Mouse (Mus musculus): Measurements from ENCODE around the gene Fam72a. TPM values are rescaled to one million over a fixed set of nuclear protein-coding genes. Genes with fewer than 3 reads are reported as not detected.
"Not testable (repeated sequence)": the region's sequence is repeated elsewhere in the genome, so short reads cannot be mapped to it uniquely, and the experiment has no call there.

Fam72a gene
- polyA plus RNA-seq, 1 experiment from 2014 or later: 1.7 TPM

DNA sequence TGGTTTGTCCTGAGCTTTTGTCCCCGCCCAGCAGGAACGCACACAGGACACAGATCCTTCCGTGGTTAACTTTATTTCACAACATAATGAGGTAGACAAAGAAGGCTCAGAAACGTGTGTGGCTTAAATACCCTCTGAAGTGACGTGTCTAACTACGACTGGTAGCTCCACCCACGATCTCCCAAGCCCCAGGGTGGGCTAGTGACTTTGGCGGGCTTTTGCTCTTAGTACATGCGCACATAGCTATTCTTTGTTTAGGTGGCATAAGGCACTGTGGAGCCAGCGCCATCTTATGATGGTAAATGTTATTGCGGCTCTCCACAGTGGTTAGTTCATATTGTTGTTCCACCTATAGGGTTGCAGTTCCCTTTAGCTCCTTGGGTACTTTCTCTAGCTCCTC is 38.4 kb downstream of the Fam72a start:
- ATAC-seq; H3K4me2 ChIP-seq (ENCODE audit: low read length): not testable (repeated sequence)
- 29% methylated on average over 11 of the region's 11 CpGs for WGBS

DNA sequence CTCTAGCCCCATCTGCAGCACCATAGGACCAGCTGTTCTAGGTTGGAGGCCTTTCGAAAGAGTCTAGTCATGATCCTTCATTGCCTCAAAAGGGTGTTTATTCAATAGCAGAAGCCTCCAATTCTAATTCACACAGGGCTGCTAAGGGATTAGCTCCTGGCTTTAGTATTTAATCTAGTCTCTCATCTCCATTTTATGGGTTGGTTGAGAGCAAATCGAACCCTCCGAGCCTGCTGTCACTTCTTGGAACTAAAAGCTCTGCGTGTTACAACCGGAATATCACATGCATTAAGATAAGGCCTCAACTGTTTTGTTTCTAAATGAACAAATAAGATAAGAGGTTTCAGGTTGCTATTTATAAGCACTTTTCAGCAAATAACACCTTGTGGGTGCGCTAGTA is 42.0 kb downstream of the Fam72a start:
- Histone ChIP-seq H3K9me3 (ENCODE audit: control insufficient read depth, low read length) (no peaks in the 10 kb centered on the region), H3K4me2 (ENCODE audit: low read length) (no peak overlapping the region), H3K36me3 (ENCODE audit: control insufficient read depth, insufficient read depth) (no peaks in the 10 kb centered on the region), H3K27me3 (replicated peaks; ENCODE audit: control insufficient read depth, insufficient read depth, low read length) (no peaks in the 10 kb centered on the region), H3K4me1 (replicated peaks; ENCODE audit: control insufficient read depth, insufficient read depth, low read length) (no peaks in the 10 kb centered on the region), H3K4me3 (replicated peaks; ENCODE audit: low read length) (no peak overlapping the region), H3K9ac (replicated peaks; ENCODE audit: low read depth, low read length) (no peak overlapping the region), H3K27ac (ENCODE audit: low read length) (no peak overlapping the region)
- 92% methylated on average over 6 of the region's 6 CpGs for WGBS
- ATAC-seq: no peak

More for the DNA sequence above, 38.4 kb downstream of the Fam72a start:
- H3K27ac ChIP-seq (ENCODE audit: low read length); H3K9ac ChIP-seq (replicated peaks; ENCODE audit: low read depth, low read length); H3K9me3 ChIP-seq (ENCODE audit: control insufficient read depth, low read length); H3K36me3 ChIP-seq (ENCODE audit: control insufficient read depth, insufficient read depth); H3K27me3 ChIP-seq (replicated peaks; ENCODE audit: control insufficient read depth, insufficient read depth, low read length); H3K4me3 ChIP-seq (replicated peaks; ENCODE audit: low read length); H3K4me1 ChIP-seq (replicated peaks; ENCODE audit: control insufficient read depth, insufficient read depth, low read length): not testable (repeated sequence)

DNA sequence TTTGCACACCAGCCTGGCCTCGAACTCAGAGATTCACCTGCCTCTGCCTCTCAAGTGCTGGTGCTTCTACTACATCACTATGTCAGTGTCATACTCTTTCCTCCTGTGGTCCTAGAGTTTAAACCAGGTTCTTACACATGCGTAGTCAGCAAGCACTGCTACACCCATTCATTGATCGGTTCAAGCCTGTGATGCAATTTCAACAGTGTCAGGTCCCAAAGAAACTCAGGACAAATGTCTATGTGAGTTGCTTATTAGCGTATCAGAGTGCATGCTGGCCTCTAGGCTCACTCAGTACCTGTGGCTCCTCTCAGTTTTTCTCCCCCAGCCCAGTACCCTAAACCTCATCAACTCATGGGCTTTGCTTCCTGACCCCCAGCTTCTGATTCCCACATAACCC is 42.7 kb downstream of the Fam72a start:
- H3K36me3 ChIP-seq (ENCODE audit: control insufficient read depth, insufficient read depth): no peaks in the 10 kb centered on the region
- H3K4me2 ChIP-seq (ENCODE audit: low read length): no peak overlapping the region
- H3K9ac ChIP-seq (replicated peaks; ENCODE audit: low read depth, low read length): no peak overlapping the region
- H3K27me3 ChIP-seq (replicated peaks; ENCODE audit: control insufficient read depth, insufficient read depth, low read length): no peaks in the 10 kb centered on the region
- no peak overlapping the region for H3K27ac ChIP-seq (ENCODE audit: low read length)
- no peak for ATAC-seq
- H3K9me3 ChIP-seq (ENCODE audit: control insufficient read depth, low read length): no peaks in the 10 kb centered on the region
- H3K4me1 ChIP-seq (replicated peaks; ENCODE audit: control insufficient read depth, insufficient read depth, low read length): no peaks in the 10 kb centered on the region
- 96% methylated on average over 4 of the region's 4 CpGs for WGBS
- no peak overlapping the region for H3K4me3 ChIP-seq (replicated peaks; ENCODE audit: low read length)

DNA sequence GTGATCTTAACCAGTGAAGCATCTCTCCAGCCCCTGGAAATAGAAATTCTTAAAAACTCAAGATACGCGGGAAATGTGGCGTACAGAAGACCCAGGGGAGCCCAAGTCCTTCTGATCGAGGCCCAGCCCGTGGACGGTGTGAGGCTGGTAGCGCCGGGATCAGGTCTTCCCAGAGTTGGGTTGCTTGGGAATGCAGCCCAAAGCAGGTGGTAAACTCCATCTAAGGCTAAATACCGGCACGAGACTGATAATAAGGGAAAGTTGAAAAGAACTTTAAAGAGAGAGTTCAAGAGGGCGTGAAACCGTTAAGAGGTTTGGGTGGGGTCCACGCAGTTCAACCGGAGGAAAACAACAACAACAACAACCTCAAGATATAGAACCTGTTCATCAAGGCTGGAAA is 46.0 kb downstream of the Fam72a start:
- H3K9me3 ChIP-seq (ENCODE audit: control insufficient read depth, low read length): no peaks in the 10 kb centered on the region
- 93% methylated on average over 14 of the region's 14 CpGs for WGBS

DNA sequence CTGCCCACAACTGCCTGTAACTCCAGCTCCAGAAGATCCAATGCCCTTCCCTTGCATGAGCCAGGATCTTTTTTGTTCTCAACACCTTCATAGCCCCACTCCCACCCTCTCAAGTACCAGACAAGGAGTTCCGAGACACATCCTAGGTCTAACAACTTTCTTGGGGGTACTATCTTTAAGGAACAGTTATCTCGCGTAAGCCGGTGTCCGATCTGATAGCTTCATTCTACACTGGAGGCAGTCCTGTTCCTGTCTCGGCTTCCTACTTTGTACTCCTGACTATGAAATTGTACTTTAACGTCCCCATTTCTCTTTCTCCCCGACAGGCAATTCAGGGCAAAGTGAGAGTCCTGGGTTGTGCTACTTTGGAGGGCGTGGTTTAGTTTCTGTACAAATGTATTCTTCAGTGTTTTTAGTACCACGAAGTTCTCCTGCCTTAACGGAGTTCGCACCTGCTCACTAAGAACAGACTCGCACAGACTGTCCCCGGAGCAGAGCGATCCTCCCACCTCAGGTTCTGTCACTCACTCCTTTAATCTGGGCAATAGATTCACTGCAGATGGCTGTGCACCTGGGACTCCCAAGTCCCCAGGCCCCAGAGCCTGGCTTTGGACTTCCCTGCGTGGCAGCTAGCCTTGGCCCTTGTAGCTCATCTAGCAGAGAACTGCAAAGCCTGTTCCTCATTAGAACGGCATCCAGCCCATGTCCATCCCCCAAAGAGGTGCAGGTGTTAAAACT is 51.4 kb downstream of the Fam72a start:
- Histone ChIP-seq H3K9me3 (ENCODE audit: control insufficient read depth, low read length) (no peaks in the 10 kb centered on the region), H3K4me2 (ENCODE audit: low read length) (no peak overlapping the region), H3K4me1 (replicated peaks; ENCODE audit: control insufficient read depth, insufficient read depth, low read length) (no peaks in the 10 kb centered on the region; the same call in 1 of the 2 replicates), H3K27ac (ENCODE audit: low read length) (no peak overlapping the region), H3K27me3 (replicated peaks; ENCODE audit: control insufficient read depth, insufficient read depth, low read length) (no peaks in the 10 kb centered on the region), H3K36me3 (ENCODE audit: control insufficient read depth, insufficient read depth) (no peaks in the 10 kb centered on the region), H3K4me3 (replicated peaks; ENCODE audit: low read length) (no peak overlapping the region), H3K9ac (replicated peaks; ENCODE audit: low read depth, low read length) (no peak overlapping the region)
- 78% methylated on average over 17 of the region's 17 CpGs for WGBS
- ATAC-seq: no peak

More for the DNA sequence above, 46.0 kb downstream of the Fam72a start:
- no peaks in the 10 kb centered on the region for H3K4me1 ChIP-seq (replicated peaks; ENCODE audit: control insufficient read depth, insufficient read depth, low read length)
- no peaks in the 10 kb centered on the region for H3K36me3 ChIP-seq (ENCODE audit: control insufficient read depth, insufficient read depth)
- ATAC-seq: no peak
- no peak overlapping the region for H3K4me2 ChIP-seq (ENCODE audit: low read length)
- H3K9ac ChIP-seq (replicated peaks; ENCODE audit: low read depth, low read length): no peak overlapping the region
- H3K27ac ChIP-seq (ENCODE audit: low read length): no peak overlapping the region
- no peaks in the 10 kb centered on the region for H3K27me3 ChIP-seq (replicated peaks; ENCODE audit: control insufficient read depth, insufficient read depth, low read length)
- H3K4me3 ChIP-seq (replicated peaks; ENCODE audit: low read length): no peak overlapping the region

DNA sequence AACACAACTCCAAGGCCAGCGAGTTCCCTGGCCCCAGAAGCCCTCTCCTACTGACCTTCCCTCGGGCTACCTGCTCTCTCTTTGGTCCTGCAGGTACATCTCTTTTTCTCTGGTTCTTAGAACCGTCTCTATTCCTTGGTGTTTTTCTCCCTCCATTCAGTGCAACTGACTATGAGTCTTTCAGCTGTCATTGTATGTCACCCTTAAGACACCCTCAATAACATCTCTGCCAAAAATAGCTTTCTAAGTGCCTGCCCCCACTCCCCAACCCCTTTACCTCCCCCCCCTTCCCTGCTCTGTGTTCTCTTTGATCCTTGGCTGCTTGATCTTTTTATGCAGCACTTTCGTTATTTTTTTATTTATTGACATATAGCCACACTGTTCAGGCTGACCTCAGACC is 52.7 kb downstream of the Fam72a start:
- no peak overlapping the region for H3K9ac ChIP-seq (replicated peaks; ENCODE audit: low read depth, low read length)

DNA sequence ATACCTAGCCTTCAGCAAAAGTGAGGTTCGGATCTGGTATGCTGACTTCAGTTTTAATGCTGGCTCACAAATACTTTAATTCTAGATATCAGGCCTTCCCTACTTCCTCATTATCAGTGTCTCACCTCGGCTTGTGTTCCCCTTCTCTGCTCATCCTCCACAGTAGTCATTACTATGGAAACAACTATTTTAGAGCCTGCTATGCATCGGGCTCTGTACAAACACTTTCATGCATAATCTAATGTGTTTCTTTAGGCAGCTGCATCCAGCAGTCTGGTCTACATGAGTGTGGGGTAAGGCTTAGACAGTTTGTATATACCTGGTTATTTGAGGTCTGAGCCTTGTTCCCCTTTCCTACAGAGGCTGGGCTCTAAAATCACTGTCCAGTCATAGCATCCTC is 55.9 kb downstream of the Fam72a start:
- Histone ChIP-seq H3K36me3 (ENCODE audit: control insufficient read depth, insufficient read depth) (no peaks in the 10 kb centered on the region), H3K4me2 (ENCODE audit: low read length) (no peak overlapping the region), H3K9me3 (ENCODE audit: control insufficient read depth, low read length) (no peaks in the 10 kb centered on the region), H3K9ac (replicated peaks; ENCODE audit: low read depth, low read length) (no peak overlapping the region), H3K4me1 (replicated peaks; ENCODE audit: control insufficient read depth, insufficient read depth, low read length) (peaks cover 3% of the 10 kb centered on the region), H3K27ac (ENCODE audit: low read length) (no peak overlapping the region), H3K27me3 (replicated peaks; ENCODE audit: control insufficient read depth, insufficient read depth, low read length) (no peaks in the 10 kb centered on the region), H3K4me3 (replicated peaks; ENCODE audit: low read length) (no peak overlapping the region)
- WGBS: 81% methylated on average over 3 of the region's 3 CpGs
- ATAC-seq: no peak

More for the DNA sequence above, 52.7 kb downstream of the Fam72a start:
- no peak overlapping the region for H3K4me2 ChIP-seq (ENCODE audit: low read length)
- H3K27me3 ChIP-seq (replicated peaks; ENCODE audit: control insufficient read depth, insufficient read depth, low read length): no peaks in the 10 kb centered on the region
- 45% methylated on average over 4 of the region's 4 CpGs for WGBS
- 0 out of 2 replicates have a peak, but pooled peaks have one; percentile 47 for ATAC-seq
- H3K9me3 ChIP-seq (ENCODE audit: control insufficient read depth, low read length): no peaks in the 10 kb centered on the region
- H3K4me1 ChIP-seq (replicated peaks; ENCODE audit: control insufficient read depth, insufficient read depth, low read length): no peaks in the 10 kb centered on the region; the same call in 1 of the 2 replicates
- H3K4me3 ChIP-seq (replicated peaks; ENCODE audit: low read length): no peak overlapping the region
- H3K36me3 ChIP-seq (ENCODE audit: control insufficient read depth, insufficient read depth): no peaks in the 10 kb centered on the region
- no peak overlapping the region for H3K27ac ChIP-seq (ENCODE audit: low read length)

DNA sequence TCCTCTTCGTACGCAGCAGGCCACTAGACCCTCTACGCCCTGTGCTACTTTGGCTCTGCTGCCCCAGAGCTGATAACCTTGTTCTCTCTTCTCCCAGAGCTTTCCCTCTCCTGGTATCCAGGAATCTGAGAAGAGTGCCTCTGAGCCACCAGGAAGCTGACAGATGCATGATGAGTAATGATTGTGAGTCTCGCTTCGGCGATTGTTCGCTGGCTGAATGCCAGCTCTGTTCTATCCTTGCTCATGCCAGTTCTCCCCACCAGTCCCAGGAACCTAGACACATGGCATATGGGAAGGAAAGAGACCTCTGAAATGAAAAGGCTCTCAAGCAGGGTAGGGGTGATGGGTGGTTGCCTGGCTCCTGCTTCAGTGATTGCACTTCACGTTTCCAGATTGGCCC is 59.1 kb downstream of the Fam72a start:
- Histone ChIP-seq H3K9me3 (ENCODE audit: control insufficient read depth, low read length) (no peaks in the 10 kb centered on the region), H3K27me3 (replicated peaks; ENCODE audit: control insufficient read depth, insufficient read depth, low read length) (no peaks in the 10 kb centered on the region), H3K4me2 (ENCODE audit: low read length) (no peak overlapping the region), H3K36me3 (ENCODE audit: control insufficient read depth, insufficient read depth) (no peaks in the 10 kb centered on the region), H3K4me1 (replicated peaks; ENCODE audit: control insufficient read depth, insufficient read depth, low read length) (peaks cover 3% of the 10 kb centered on the region; the same call in 1 of the 2 replicates), H3K27ac (ENCODE audit: low read length) (no peak overlapping the region), H3K9ac (replicated peaks; ENCODE audit: low read depth, low read length) (no peak overlapping the region), H3K4me3 (replicated peaks; ENCODE audit: low read length) (no peak overlapping the region)
- WGBS: 65% methylated on average over 8 of the region's 8 CpGs
- no peak for ATAC-seq
